Mouse (Mus musculus) spleen, adult 2 months (tissue): ENCODE data around the gene Asb18.

Source experiments
- CTCF ChIP-seq: fragments of 200-500 bp; IDR thresholded peaks from 2 replicates; pipeline ENCODE4 v1.5.1; 2011; ENCODE audit warnings: mild to moderate bottlenecking, inconsistent platforms; ENCODE audit not compliant: insufficient read depth, insufficient read length, insufficient replicate concordance; ENCODE audit errors: extremely low read depth
- POLR2A ChIP-seq: fragments of 200-500 bp; IDR thresholded peaks from 2 replicates; pipeline ENCODE4 v1.6.1; 2011; ENCODE audit warnings: low read depth, low read length, inconsistent platforms

GRCm38 (mm10) chr1:89909796-89910195 is 104.7 kb downstream of the Asb18 start:
- TF ChIP-seq POLR2A (no peak), CTCF (no peak)
